Mouse (Mus musculus) bone marrow, adult 2 months (tissue): ENCODE results near the gene Tnfaip8l2.
"Not testable (repeated sequence)": the region's sequence is repeated elsewhere in the genome, so short reads cannot be mapped to it uniquely, and the experiment has no call there.

Experiments
- CTCF ChIP-seq: fragments of 200-500 bp; IDR thresholded peaks from 2 replicates; pipeline ENCODE4 v1.5.1; 2011; ENCODE audit warnings: low read length, control low read depth; ENCODE audit not compliant: control insufficient read depth, insufficient read depth
- POLR2A ChIP-seq: fragments of 200-500 bp; IDR thresholded peaks from 2 replicates; pipeline ENCODE4 v1.6.1; 2011; ENCODE audit warnings: low read depth, mild to moderate bottlenecking, control low read depth, low read length, borderline replicate concordance; ENCODE audit not compliant: control insufficient read depth

DNA sequence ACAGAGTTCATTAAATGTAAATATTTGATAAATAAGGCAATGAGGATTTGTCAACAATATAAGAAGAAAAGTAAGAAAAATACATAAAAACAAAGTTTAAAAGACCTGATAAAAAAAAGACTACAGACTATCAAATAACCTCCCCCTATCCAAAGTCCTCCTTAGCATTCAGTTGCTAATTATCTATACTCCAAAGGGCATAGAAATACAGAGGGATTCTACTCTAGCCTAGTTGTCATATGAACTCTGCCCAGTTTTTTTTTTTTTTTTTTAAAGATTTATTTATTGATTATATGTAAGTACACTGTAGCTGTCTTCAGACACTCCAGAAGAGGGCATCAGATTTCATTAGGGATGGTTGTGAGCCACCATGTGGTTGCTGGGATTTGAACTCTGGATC, 34.9 kb downstream of the Tnfaip8l2 start:
- not testable (repeated sequence) for TF ChIP-seq CTCF, POLR2A
